Mouse (Mus musculus): ENCODE measurements around the gene Map2k5.

DNA sequence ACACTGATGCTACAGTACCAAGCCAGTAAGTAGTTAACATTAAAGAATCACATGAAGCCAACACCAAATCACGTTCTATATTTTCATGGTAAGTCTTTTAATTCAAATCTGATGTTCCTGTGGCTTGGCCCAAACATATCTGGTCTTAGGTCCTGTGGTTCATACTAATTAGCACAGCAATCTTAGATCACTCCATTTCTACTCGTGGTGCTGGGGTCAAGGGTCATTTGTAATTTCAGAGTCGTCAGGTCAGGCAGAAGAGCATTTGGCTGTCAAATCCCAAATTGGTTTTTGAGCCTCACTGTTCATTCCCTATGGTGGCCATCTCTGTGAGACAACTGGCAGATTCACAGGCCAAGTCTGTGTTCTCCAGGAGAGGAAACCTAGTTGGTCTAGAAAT lies 174.2 kb downstream of the Map2k5 start:
- TF ChIP-seq CTCF (IDR thresholded peaks at IDR 0.05; ENCODE audit: borderline replicate concordance, extremely low read depth, insufficient read depth, insufficient read length) = no peak
- no peak for TF ChIP-seq POLR2A (IDR thresholded peaks at IDR 0.05; ENCODE audit: borderline replicate concordance, extremely low read depth, insufficient read depth, insufficient read length, poor library complexity, severe bottlenecking)

Measured in brain, embryonic 14.5 days (tissue).